Mouse (Mus musculus) spleen, adult 2 months (tissue): ENCODE measurements around the gene Fez2.

Experiments
- CTCF ChIP-seq: fragments of 200-500 bp; IDR thresholded peaks from 2 replicates; pipeline ENCODE4 v1.5.1; 2011; ENCODE audit warnings: mild to moderate bottlenecking, inconsistent platforms; ENCODE audit not compliant: insufficient read depth, insufficient read length, insufficient replicate concordance; ENCODE audit errors: extremely low read depth
- POLR2A ChIP-seq: fragments of 200-500 bp; IDR thresholded peaks from 2 replicates; pipeline ENCODE4 v1.6.1; 2011; ENCODE audit warnings: low read depth, low read length, inconsistent platforms

DNA sequence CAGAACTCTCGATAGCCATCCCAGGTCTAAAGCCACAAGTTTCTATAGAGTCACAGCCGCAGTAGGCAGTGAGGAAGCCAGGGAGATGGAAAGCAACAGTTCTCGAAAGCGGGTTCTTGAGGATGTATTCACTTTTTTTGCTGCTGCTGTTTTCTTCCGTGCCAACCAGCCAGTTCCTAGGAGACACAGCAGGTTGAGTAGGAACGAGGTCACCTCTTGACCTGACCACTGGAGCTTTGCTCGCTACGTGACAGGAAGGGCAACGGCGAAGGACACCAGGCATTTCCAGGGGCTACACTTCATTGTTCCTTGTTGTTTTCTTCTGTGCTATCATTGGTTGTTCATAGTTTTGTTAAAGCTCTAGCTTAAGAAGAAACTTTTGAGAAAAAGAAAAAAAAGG, 43.2 kb downstream of the Fez2 start:
- TF ChIP-seq CTCF (no peak), POLR2A (no peak)
